Mouse (Mus musculus) embryonic fibroblast, embryonic 13.5 days (primary cell): ENCODE measurements around the gene Gcgr.

ENCODE experiments used
- CTCF ChIP-seq: IDR thresholded peaks from 2 replicates; pipeline ENCODE4 v1.5.1; 2011; ENCODE audit warnings: mild to moderate bottlenecking, control low read depth, low read length, moderate library complexity, borderline replicate concordance; ENCODE audit not compliant: insufficient read depth
- POLR2A ChIP-seq: IDR thresholded peaks from 2 replicates; pipeline ENCODE4 v1.6.1; 2011; ENCODE audit warnings: low read depth, mild to moderate bottlenecking, control low read depth, low read length, moderate library complexity

GRCm38 (mm10) chr11:120575046-120575445 is 44.5 kb downstream of the Gcgr start:
- TF ChIP-seq POLR2A (no peak), CTCF (no peak)
